Mouse (Mus musculus): ENCODE measurements around the gene Ube2h.

DNA sequence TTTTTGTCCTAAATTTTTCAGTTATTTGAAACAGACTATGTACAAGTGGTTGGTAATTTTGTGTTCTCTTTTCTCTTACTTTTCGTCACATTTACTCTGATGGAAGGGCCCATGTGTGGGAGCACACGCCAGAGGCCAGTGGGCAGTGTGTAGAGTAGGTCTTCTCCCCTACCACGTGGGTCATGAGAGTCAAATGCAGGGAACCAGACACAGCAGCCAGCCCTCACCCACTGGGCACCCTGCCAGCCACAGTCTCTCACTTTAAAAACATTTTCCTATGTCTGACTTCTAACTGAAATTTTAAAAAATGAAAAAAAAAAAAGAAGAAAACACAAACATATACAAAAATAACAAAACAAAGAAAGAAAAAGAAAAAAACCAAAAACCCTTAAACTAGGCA is 28.0 kb downstream of the Ube2h start:
- TF ChIP-seq POLR2A (IDR thresholded peaks at IDR 0.05; ENCODE audit: low read depth, low read length): no peak
- TF ChIP-seq CTCF (conservative IDR thresholded peaks at IDR 0.05; ENCODE audit: insufficient read depth, insufficient read length, low read depth, low read length): no peak
